Comparison of ENCODE assay signal across 8 mouse cellular contexts in the genomic region with DNA sequence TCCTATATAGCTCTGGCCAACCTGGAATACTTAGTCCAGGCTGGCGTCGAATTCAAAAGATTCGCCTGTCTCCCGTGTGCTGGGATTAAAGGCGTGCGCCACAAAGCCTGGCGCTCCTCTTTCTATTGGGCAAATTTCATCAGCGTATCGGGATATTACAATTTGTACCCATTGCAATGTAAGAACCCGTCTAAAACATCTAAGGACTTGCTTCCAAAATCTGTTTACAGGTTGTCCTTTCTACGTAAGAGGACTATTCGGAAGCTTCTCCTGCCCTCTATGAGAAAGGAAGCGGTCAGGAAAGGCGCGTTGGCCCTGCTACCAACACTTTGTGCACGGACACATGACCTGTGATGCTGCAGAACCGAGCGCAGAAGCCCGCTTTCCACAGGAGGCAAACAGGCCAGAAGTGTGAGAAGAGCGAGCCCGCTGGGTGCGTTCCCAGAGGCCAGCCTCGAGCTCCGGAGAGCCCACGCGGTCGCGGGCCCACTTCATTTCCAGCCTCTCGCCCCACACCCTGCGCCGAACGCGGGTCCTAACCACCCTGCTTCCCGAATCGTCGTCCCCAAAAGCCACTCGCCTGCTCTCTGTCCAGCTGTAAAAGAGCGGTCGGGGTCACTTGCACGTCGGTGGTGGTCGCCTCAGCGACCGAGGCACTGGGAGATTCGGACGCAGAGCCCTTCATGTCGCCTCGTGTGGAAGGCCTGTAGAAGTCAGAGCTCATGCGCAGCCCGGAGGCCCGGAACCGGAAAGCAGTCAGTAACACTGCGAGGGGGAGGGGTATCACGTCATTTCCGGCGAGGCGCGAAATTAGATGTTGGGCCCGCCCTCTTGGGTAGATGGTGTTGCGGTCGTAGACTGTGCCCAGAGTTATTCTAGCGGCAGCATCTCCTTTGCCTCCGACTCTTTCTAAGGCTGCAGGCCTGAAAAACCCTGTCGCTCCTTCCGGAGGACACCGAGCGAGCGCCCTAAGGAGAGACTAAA. TPM values are rescaled to one million over a fixed set of nuclear protein-coding genes. Genes with fewer than 3 reads are reported as not detected.
DNase-seq lines count a peak whose midpoint lies in the region; ATAC-seq lines count a peak whose summit lies in the region.

A gene (minus strand): TSS at position 761 of the 984 bp plus-strand sequence.

- no peaks in the 10 kb centered on the region for H3K4me1 ChIP-seq in brown adipose tissue, adult 24 weeks (ENCODE audit: control insufficient read depth, insufficient read depth, insufficient read length, low read length)
- peaks cover 2 to 19% of the 10 kb centered on the region in 2 experiments; a peak in 3 of 4 replicates for H3K4me1 ChIP-seq in heart, embryonic 14.5 days (ENCODE audit: control insufficient read depth in 2 of 2, insufficient read depth in 2 of 2, low read length in 2 of 2)
- peaks cover 56% of the 10 kb centered on the region for H3K4me1 ChIP-seq in liver, embryonic 13.5 days (replicated peaks)
- H3K4me1 ChIP-seq in stomach, embryonic 16.5 days (ENCODE audit: control insufficient read depth, insufficient read depth, low read length), result peaks cover 11% of the 10 kb centered on the region

- peak within 1 kb of the TSS; percentile 93 for H3K4me2 ChIP-seq in heart, embryonic 14.5 days (ENCODE audit: low read length)
- peak within 1 kb of the TSS; percentile 91 for H3K4me2 ChIP-seq in liver, embryonic 13.5 days
- H3K4me2 ChIP-seq in stomach, embryonic 16.5 days (ENCODE audit: low read depth, low read length), result peak within 1 kb of the TSS; percentile 94

- peak within 1 kb of the TSS; percentile 92 for H3K9ac ChIP-seq in heart, embryonic 14.5 days (ENCODE audit: low read length)
- peak within 1 kb of the TSS; percentile 89 for H3K9ac ChIP-seq in liver, embryonic 13.5 days
- peak within 1 kb of the TSS; percentile 91 for H3K9ac ChIP-seq in stomach, embryonic 16.5 days (ENCODE audit: low read length)

- DNase-seq in CD4-positive, CD25-positive, alpha-beta regulatory T cell, adult 2 months (ENCODE audit: low read depth, low spot score), result peak; percentile 98
- DNase-seq in fat pad, adult 2 months (ENCODE audit: extremely low read depth, low read depth, low spot score), result peak; percentile 56
- DNase-seq in kidney, postnatal 14 days, result peak; percentile 94
- peak; percentile 92 for DNase-seq in liver, embryonic 13.5 days
- DNase-seq in neural tube, embryonic 10.5 days (ENCODE audit: extremely low spot score, low spot score), result peak; percentile 98

- H3K27ac ChIP-seq in brown adipose tissue, adult 24 weeks (replicated peaks; ENCODE audit: low read depth, low read length), result peak within 1 kb of the TSS; percentile 68
- H3K27ac ChIP-seq in heart, embryonic 14.5 days (replicated peaks in 1 of 2; ENCODE audit: control insufficient read depth in 1 of 2, insufficient read depth in 1 of 2, low read depth in 2 of 2, low read length in 2 of 2), result peak within 1 kb of the TSS; percentile 86
- peak within 1 kb of the TSS; percentile 83 for H3K27ac ChIP-seq in liver, embryonic 13.5 days
- peak within 1 kb of the TSS; percentile 80 for H3K27ac ChIP-seq in stomach, embryonic 16.5 days (ENCODE audit: low read length)

- no peaks in the 10 kb centered on the region for H3K9me3 ChIP-seq in heart, embryonic 14.5 days (ENCODE audit: control insufficient read depth, low read length)
- no peaks in the 10 kb centered on the region for H3K9me3 ChIP-seq in liver, embryonic 13.5 days (replicated peaks)
- no peaks in the 10 kb centered on the region for H3K9me3 ChIP-seq in stomach, embryonic 16.5 days (replicated peaks; ENCODE audit: control insufficient read depth, low read length)

- peak within 1 kb of the TSS; percentile 83 for H3K4me3 ChIP-seq in brown adipose tissue, adult 24 weeks (ENCODE audit: insufficient read depth, low read depth, low read length)
- peak within 1 kb of the TSS; percentile 67 to 71 for H3K4me3 ChIP-seq in heart, embryonic 14.5 days (ENCODE audit: control insufficient read depth in 1 of 2, insufficient read depth in 1 of 2, low read depth in 1 of 2, low read length in 2 of 2)
- peak within 1 kb of the TSS; percentile 92 for H3K4me3 ChIP-seq in liver, embryonic 13.5 days (replicated peaks)
- H3K4me3 ChIP-seq in stomach, embryonic 16.5 days (replicated peaks; ENCODE audit: low read length), result peak within 1 kb of the TSS; percentile 85

- H3K27me3 ChIP-seq in heart, embryonic 14.5 days (ENCODE audit: control insufficient read depth, insufficient read depth, low read length), result no peaks in the 10 kb centered on the region
- no peaks in the 10 kb centered on the region for H3K27me3 ChIP-seq in liver, embryonic 13.5 days
- no peaks in the 10 kb centered on the region for H3K27me3 ChIP-seq in stomach, embryonic 16.5 days (ENCODE audit: control insufficient read depth, insufficient read depth, low read length)

- peaks cover 53% of the 10 kb centered on the region for H3K36me3 ChIP-seq in heart, embryonic 14.5 days (ENCODE audit: control insufficient read depth, insufficient read depth, low read length)
- peaks cover 57% of the 10 kb centered on the region for H3K36me3 ChIP-seq in liver, embryonic 13.5 days
- peaks cover 4% of the 10 kb centered on the region for H3K36me3 ChIP-seq in stomach, embryonic 16.5 days (ENCODE audit: control insufficient read depth, insufficient read depth, low read length)

- ATAC-seq in heart, embryonic 14.5 days (ENCODE audit: insufficient number of reproducible peaks, insufficient read depth, low FRiP score, low read depth), result peak; percentile 96
- ATAC-seq in liver, embryonic 13.5 days (ENCODE audit: low read depth), result peak; percentile 98
- ATAC-seq in stomach, embryonic 16.5 days (ENCODE audit: insufficient read depth, low FRiP score), result peak; percentile 99

- WGBS in heart, embryonic 14.5 days, result under 1% methylated on average over 68 of the region's 68 CpGs
- WGBS in liver, embryonic 13.5 days (ENCODE audit: insufficient replicate concordance), result under 1% methylated on average over 68 of the region's 68 CpGs
- WGBS in stomach, embryonic 16.5 days, result under 1% methylated on average over 68 of the region's 68 CpGs

RNA-seq across cellular contexts. Expression of the gene that starts here (rescaled TPM):
- polyA plus RNA-seq in brown adipose tissue, adult 24 weeks (2012; ENCODE audit: insufficient read depth, insufficient read length, missing spikeins), result 49.0 and 53.6 TPM in 2 replicates
- 119 and 124 TPM in 2 replicates for polyA plus RNA-seq in heart, embryonic 14.5 days (2014; fragmentation: Nextera tagmentation; extraction: Ambion mirVana)
- polyA plus RNA-seq in liver, embryonic 13.5 days (2015; fragmentation: Nextera tagmentation; extraction: Ambion mirVana), result 161 and 200 TPM in 2 replicates
- polyA plus RNA-seq in stomach, embryonic 16.5 days (2015; fragmentation: Nextera tagmentation; extraction: Ambion mirVana), result 148 and 154 TPM in 2 replicates

Comparison
In these comparisons a context has a peak if more than half of its experiments do, and no peak if none do; other contexts are left out.
1. Peak in every context shown above with its lines: DNase-seq, ATAC-seq, H3K4me3 ChIP-seq and H3K27ac ChIP-seq.